Mouse (Mus musculus): ENCODE measurements around the gene Zfp935.
"Not testable (repeated sequence)": the region's sequence is repeated elsewhere in the genome, so short reads cannot be mapped to it uniquely, and the experiment has no call there.

The Zfp935 gene

DNA sequence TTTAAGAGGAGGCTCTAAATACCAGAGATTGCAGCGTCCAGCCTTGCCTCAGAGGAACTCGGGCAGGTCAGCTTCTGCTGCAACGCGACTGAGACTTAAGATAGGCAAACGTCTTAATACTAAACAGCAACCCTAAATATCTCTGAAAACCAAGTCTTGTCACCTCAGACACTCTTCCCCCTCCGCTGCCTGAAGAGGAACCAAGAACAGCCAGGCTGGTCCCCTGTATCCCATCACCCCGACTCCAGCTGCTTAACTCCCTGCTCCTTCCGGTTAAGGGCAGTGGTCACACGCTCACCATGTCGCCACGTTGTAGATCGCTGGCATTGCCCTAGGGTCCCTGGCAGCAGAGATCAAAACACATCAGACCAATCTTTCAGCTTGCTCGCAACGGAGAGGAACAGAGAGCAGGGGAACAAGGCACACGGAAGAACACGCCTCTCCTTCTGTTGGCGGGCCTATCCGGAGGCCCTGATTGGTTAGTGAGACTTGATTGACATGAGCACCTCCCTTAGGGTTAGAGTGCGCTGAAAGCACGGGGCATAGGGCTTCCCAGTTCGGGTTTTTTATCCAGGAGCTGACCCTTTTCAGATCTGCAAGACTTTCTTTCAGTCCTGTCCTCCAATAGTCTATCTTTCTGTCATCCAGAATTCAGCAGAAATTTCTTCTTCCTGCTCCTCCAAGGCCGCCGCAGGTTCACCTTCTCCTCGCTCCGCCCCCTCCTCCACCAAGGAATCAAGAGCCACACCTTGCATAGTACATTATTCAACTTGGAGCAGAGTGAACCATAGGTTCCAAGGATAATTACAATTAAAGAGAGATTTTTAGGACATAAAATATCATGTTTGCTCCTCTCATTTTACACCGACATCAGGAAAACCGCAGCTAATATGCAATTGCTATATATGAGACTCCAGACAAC lies at the start of gene Zfp935:
Zfp935 (minus strand) TSS at position 323 of the 922 bp plus-strand sequence.
- DNase-seq (ENCODE audit: low spot score): peak; percentile 10

DNA sequence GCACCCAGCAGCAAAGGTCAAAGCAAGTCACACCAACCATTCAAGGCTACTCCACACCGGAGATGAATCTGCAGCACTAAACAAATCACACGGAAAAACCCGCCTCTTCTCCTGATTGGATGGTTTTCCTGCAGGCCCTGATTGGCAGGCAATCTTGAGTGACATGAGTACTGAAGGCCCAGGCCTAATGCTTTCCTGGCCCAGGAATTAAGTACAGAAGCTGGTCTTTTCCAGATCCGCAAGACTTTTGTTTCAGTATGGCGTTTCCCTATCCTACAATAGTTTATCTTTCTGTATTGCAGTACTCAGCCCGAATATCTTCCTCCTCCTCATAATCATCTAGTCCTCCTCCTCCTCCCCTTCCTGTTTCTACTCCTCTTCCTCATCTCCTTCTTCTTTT lies 12.8 kb upstream of the Zfp935 start, which contains the start of gene Zfp934:
Zfp934 (minus strand) TSS at position 101 of the 400 bp plus-strand sequence.
- not testable (repeated sequence) for DNase-seq (ENCODE audit: low spot score)

DNA sequence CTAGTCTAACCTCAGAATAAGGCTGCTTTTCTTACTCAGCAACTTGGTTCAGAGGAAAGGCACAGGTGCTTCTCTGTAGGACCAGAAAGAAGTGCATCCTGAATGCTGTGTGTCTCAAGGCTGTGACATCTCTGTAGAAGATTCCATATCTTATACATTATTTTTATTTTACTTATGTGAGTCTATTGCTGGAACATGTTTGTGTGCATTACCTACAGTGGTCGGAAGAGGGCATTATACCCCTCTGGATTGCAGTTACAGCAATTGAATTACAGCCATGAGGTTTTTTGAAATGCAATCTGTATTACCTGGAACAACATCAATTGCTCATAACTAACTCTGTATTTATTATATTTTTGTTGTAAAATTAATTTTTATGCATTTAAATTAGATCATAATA lies 3.4 kb upstream of the Zfp935 start:
- DNase-seq (ENCODE audit: low spot score): not testable (repeated sequence)

DNA sequence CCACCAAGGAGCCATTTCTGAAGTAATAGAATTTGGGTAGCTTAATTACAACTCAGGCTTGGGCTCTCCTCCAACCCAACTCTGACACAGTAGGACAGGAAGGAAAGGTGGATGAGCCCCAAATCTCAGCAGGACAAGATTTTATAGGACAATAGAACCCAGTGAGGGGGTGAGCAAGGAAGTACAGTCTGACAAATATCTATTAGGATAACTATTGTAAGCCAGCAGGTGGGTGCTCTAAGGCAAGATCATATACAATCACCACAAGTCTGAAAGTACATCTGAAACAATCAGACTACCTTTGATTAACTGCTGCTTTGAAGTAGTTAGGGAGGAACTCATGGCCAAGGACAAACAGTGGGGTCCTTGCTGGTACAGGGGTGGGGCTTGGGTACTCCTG lies 28.2 kb downstream of the Zfp935 start:
- not testable (repeated sequence) for DNase-seq (ENCODE audit: low spot score)

DNA sequence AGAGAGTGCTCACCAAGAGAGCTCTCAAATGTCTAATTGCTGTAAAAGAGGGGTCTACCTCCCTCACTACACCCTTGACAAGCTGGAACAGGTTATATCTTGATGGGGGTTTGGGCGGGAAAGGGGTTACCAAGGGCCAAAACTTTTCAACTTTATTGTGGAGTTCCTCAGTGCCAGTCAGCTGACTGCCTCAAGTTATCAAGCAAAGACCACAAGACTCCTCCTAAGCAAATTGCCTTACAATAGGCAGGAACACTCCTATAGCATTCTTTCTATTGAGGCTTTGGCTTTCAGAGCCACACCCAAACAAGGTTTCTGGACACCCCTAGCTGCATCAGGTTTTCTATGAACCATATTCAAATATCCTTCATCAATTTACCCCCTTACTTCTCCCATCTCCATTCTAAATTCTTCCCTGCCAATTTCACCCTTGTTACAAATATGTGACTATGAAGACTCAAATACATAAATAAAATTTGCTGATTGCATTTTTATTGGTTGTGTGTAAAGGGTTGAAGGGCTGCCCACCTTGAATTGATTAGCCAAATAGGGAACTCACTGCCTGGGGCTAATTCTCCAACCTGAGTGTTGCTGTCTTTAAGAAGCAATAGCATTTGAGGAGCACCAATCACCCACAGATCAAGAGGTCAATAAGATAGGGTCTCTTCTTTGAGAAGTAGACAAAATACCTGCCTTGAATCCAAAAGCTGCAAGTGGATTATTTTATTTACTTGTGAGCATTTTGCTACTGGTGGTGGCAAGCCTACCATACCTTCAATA lies 47.5 kb downstream of the Zfp935 start:
- not testable (repeated sequence) for DNase-seq (ENCODE audit: low spot score)

DNA sequence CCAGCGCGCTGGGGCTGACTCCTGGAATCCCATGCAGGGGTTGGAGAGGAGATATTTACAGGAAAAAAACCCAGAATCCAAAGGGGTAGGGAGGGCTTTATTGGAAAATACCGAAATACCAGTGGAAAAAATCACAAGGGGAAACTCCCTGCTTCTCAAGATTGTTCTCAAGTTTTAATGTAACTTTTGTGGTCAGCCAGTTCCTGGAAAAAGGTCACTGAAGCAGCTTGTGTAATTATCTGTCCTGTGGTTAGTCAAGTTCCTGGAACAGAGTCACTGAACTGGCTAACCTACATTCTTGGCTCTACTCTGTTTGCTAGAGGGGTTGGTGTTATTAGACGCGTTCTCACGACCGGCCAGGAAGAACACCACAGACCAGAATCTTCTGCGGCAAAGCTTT lies 85.7 kb downstream of the Zfp935 start:
- not testable (repeated sequence) for DNase-seq (ENCODE audit: low spot score)

DNA sequence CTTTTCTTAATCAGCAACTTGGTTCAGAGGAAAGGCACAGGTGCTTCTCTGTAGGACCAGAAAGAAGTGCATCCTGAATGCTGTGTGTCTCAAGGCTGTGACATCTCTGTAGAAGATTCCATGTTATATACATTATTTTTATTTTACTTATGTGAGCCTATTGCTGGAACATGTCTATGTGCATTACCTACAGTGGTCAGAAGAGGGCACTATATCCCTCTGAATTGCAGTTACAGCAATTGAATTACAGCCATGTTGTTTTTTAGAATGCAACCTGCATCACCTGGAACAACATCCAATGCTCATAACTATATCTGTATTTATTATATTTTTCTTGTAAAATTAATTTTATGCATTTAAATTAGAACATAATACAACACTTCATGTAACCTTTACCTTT lies 88.4 kb downstream of the Zfp935 start:
- not testable (repeated sequence) for DNase-seq (ENCODE audit: low spot score)

DNA sequence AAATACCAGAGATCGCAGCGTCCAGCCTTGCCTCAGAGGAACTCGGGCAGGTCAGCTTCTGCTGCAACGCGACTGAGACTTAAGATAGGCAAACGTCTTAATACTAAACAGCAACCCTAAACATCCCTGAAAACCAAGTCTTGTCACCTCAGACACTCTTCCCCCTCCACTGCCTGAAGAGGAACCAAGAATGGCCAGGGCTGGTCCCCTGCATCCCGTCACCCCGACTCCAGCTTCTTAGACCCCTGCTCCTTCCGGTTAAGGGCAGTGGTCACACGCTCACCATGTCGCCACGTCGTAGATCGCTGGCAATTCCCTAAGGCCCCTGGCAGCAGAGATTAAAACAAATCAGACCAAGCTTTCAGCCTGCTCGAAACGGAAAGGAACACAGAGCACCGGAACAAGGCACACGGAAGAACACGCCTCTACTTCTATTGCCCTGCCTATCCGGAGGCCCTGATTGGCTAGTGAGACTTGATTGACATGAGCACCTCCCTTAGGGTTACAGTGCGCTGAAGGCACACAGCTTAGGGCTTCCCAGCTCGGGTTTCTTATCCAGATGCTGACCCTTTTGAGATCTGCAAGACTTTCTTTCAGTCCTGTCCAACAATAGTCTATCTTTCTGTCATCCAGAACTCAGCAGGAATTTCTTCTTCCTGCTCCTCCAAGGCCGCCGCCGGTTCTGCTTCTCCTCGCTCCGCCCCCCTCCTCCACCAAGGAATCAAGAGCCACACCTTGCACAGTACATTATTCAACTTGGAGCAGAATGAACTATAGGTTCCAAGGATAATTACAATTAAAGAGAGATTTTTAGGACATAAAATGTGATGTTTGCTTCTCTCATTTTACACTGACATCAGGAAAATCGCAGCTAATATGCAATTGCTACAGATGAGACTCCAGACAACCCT lies 91.6 kb downstream of the Zfp935 start, which contains the start of gene Gm49359:
Gm49359 (minus strand) TSS at position 409 of the 911 bp plus-strand sequence.
- peak; percentile 53 for DNase-seq (ENCODE audit: low spot score)
